Mouse (Mus musculus) urinary bladder, postnatal 36 days (tissue): ENCODE data around the gene Cog7.

Experiments used
- DNase-seq, 2 experiments: peaks; one replicate each; pipeline ENCODE4 v3.0.0; 2022; ENCODE audit warnings: low spot score in 2 of 2, mixed read lengths in 1 of 2

Gene Cog7

DNA sequence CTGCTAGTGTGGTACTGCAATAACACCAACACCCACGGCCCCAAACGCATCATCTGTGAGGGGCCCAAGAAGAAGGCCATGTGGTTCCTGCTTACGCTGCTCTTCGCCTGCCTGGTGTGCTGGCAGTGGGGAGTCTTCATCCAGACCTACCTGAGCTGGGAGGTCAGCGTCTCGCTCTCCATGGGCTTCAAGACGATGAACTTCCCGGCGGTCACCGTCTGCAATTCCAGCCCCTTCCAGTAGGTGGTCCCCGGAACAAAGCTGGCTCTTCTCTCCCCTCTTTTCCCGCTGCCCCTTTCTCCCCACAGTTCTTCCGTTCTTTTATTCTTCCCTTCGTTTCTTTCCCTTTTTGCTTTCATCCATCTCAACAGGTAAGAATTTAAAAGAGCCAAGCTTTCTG lies 82.2 kb downstream of the Cog7 start:
- DNase-seq, result no peak

- DNase-seq, result no peak
Observed at GRCm38 (mm10) chr7:121896689-121897088, 84.8 kb downstream of the Cog7 start.

DNA sequence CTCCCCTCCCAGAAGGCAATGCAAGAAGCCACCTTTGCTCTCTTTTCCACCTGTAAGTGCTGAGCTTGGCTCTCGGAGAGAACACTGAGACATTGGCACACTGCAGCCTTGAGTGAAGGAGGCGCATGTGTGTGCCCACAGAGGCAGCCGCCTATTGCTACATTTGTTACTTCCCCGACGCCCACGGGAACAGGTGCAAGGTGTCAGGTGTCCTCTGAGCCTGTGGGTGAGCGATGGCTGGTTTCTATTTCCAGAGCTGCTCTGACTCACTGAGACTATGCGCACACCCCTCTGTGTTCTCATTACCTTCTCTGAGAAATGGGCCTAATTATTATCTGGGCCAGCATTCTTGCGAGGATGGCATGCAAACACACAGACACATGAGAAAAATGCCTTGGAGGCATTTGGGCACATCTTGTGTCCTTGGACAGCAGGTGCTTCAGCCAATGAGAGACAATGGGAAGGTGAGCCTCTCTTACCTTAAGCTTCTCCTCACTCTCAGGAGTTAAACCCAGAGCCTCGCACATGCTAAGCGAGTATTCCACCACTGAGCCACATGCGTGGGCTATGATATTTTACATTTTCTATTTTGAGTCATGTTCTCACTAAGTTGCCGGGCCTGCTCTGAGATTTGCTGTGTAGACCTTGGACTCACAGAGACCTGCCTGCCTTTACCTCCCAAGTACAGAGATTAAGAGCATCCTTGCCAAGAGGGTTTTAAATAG lies 90.7 kb downstream of the Cog7 start:
- DNase-seq, result no peak

DNA sequence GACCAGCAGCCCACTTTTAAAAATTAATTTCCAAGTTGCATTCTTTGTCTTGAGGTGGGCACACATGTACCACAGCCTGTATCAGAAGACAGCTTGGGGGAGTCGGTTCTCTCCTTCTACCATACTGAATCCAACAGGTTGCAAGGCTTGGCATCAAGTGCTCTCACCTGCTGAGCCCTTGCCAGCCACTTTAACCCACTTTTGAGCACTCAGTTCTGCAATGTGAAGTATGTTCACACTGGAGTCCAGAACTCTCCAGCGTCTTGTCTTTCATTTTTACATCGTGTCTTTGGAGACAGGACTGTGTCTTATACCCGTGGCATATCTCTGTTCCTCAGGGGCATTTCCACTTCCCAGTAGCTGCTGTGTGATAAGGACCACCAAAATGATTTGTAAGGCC lies 101.3 kb downstream of the Cog7 start:
- DNase-seq, result no peak

- DNase-seq, result no peak
Observed at GRCm38 (mm10) chr7:121874784-121875183, 106.7 kb downstream of the Cog7 start.

- DNase-seq, result peak in 1 of 2 experiments; percentile 15
Observed at GRCm38 (mm10) chr7:121873998-121874397, 107.5 kb downstream of the Cog7 start.

DNA sequence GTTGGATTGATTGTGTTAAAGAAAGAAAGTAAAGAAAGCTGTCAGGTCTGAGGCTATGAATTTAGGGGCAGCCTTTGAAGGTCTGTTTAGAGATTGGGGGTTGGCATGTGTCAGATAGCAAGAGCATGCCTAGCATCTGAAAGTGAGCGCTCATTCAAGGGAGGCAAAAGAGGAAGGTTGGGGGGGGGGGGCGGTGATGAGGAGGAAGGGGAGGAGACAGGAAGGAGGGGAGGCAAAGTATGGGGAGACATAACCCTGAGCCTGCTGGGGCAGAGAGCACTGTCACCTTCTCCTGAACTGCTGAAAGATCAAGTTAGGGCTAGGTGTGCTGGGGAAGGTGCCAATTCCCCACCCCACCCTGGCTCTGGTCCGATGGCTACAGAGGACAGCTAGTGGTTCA lies 109.9 kb downstream of the Cog7 start:
- DNase-seq, result no peak

DNA sequence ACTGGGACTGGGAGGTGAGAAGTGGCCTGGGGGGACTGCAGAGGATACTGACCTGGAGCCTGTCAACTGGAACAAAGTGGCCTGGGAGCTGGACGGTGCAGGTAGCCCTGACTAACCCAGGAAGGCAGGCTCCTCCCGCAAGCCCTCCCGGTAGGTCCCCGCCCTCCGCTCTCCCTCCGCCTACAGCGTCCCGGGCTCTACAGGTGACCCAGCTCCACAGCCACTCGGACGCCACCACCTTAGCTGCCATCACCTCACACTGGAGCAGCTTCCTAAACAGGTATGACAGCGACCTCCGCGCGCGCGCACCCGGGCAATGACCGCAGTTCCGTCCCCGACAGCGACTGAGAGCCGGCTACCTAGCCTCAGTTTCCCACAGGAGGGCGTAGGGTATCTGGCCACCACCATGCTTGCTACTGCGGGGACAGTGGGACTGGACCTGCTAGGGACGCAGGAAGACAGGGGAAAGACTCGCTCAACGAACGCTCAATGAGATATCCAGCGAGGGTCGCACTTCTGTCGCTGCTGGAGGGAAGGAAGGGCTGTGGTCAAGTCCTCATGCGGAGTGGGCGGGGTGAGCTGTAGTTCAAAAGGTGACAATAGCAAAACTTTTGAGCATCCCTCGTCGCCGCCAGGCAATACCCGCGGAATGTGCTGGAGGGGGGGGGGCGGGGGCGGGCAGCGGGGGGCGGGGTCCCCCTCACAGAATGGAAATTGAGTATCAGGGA lies 116.5 kb downstream of the Cog7 start, which contains the start of gene Scnn1b:
Gene Scnn1b, plus strand, starts transcription at position 181 of the 728 bp plus-strand sequence.
- DNase-seq, result peak in 1 of 2 experiments; percentile 61

DNA sequence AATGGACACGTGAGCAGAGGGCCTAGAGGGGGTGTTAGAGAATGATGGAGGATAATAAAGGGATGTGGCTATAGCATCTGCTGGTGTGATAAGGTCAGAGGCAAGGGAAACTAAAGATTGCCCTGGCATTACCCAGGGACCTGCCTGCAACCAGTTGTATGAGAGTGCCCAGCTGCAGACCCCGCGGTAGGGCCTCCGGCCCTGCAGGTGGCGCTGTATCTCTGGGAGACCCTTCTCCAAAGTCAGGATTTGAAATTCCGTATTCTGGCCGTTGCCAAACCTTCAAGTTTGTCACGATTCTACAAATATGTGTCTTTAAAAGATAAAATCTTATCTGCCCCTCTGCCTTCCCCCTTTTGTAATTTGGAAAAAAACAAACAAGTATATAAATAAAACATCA lies 122.6 kb downstream of the Cog7 start:
- DNase-seq, result no peak

GRCm38 (mm10) chr7:121857177-121857884 lies 124.2 kb downstream of the Cog7 start:
- peak in 1 of 2 experiments; percentile 33 for DNase-seq

GRCm38 (mm10) chr7:121848537-121849168 lies 132.9 kb downstream of the Cog7 start:
- no peak for DNase-seq

- DNase-seq, result no peak
Observed at GRCm38 (mm10) chr7:121845964-121846363, 135.5 kb downstream of the Cog7 start.

GRCm38 (mm10) chr7:121842234-121842633 lies 139.3 kb downstream of the Cog7 start:
- DNase-seq, result no peak

DNA sequence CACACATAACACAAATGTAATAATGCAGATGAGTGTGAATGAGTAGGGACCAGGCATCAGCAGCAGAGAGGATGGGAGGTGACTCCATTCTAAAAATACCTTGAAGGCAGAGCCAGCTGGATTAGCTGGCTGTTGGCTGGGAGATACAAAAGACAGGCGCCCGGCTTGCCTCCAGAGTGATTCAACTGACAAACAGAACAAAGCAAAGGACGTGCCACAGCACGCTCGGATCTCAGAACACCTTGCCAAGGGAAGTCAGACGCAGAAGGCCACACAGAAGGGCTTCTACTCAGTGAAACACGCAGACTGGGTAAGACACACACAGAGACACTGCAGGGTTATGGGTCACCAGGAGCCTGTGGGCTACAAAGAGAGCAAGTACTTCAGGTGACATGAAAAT lies 140.7 kb downstream of the Cog7 start:
- DNase-seq, result peak; percentile 59 to 76

GRCm38 (mm10) chr7:121836827-121837226 lies 144.7 kb downstream of the Cog7 start:
- DNase-seq, result no peak

DNA sequence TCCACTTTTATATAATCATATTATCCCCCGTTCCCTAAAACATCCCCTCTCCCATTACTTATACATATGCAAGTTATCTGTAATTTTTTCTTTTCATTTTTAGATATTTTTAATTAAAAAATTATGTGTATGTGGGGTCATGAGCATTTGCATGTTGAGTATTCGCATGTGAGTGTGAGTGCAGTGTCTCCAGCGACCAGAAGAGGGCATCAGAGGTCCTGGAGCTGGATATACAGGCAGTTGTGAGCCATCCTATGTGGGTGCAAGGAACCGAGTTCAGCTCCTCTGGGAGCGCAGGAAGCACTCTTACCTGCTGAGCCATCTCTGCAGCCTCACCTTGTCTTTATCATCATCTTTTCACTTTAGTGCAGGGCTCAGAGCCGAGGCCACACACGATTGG lies 146.1 kb downstream of the Cog7 start:
- no peak for DNase-seq
